Mouse (Mus musculus) neutrophil, adult 83 days (primary cell): ENCODE measurements around the gene Cyp4f16. TPM values are rescaled to one million over a fixed set of nuclear protein-coding genes. Genes with fewer than 3 reads are reported as not detected.

Experiments
- total RNA-seq, 2 experiments: library from RNA; stranded (reverse); gene quantifications; one replicate each; pipeline ENCODE4 v1.2.4; 2023

Gene Cyp4f16
- 10 to 100 TPM; 15.9 to 18.9 TPM for total RNA-seq

DNA sequence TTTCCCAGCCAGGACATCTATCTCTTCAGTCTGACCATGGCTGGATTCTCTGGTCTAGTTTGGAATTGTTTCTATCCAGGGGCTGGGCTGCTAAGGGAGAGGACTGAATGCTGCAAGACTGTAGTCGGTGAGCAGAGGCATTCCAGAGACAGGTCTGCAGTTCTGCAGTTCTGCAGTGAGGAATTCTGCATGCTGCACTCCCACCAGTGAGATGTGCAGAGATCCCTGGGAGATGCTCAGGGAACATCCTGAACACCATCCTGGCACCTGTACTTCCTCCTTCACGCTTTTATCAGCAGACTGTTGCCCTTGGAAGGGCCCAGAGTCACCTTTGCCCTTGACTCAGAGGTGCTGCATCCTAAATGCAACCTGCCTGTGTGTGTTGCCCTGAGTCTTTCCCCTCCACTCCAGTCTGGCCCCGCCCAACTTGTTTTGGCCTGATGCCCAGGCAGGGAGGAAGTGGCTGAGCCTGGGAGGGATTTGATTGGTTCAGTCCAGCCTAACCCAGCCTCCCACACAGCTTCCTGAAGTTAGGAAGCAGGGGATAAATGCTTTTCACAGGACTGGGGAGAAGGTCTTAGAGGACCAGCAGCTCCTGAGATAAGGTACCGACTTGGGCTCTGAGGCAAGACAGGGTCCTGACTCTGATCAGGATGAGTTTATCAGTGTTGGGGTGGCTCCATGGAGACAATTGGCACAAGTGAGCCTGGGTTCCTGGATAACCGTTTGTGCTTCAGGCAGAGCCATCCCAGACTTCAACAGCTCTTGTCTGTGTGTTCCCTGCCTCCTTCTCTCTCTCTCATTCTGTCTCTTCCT, at the start of gene Cyp4f16:
Gene Cyp4f16, plus strand, starts transcription at position 508 of the 816 bp plus-strand sequence.

DNA sequence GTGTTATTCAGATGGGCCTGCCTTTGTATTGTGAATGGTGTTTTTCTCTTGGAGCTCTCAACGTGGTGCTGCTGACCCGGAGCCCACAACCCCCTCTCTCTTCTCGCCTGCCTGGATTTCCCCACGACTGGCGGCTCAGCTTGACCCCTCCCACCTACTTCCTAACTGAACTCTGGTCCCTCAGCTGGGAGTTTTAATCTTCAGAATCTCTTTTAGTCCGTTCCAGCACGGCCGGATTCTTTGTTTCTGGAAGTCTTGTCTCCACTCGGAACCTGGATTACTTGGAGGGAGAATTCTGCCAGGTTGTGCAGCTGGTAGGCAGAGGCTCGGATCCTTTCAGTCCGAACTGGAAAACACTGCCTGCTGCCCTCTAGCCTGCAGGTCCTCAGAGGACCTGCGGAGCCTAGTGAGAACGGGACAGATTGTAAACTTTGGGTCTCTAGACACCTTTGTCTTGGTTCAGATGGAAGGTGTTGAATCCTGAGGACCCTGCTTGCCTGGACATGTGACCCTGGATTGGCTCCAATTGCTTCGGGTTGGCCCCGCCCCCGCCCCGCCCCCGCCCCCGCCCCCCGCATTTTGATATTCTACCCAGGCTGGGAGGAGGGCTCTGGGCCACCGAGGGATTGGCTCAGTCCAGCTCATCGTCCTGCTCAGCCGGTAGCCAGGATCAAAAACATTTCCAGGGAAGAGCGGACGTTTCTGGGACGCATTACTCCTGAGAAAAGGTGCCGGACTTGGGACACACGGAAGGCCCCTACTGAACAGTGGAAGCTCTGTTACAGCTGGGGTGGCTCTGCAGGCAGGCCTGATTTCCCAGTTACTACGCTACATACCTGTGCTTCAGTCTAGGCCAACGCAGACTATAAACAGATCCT, 30.3 kb upstream of the Cyp4f16 start, which contains the start of gene Cyp4f17:
Gene Cyp4f17, plus strand, starts transcription at position 200 of the 878 bp plus-strand sequence.

Other genes starting within 250 kb of the Cyp4f16 start
- 10 to 100 TPM; 87.0 to 92.0 TPM for gene Akap8, start 215.3 kb upstream of the Cyp4f16 start, total RNA-seq
- 10 to 100 TPM; 60.9 to 73.1 TPM for gene Akap8l, start 186.0 kb upstream of the Cyp4f16 start, total RNA-seq
- 10 to 100 TPM; 14.6 to 15.2 TPM for gene Wiz, start 147.1 kb upstream of the Cyp4f16 start, total RNA-seq
- 10 to 100 TPM; 41.2 to 44.7 TPM for gene Rasal3, start 133.0 kb upstream of the Cyp4f16 start, total RNA-seq
- under 1 TPM; 0.38 to 0.46 TPM for gene Pglyrp2, start 112.4 kb upstream of the Cyp4f16 start, total RNA-seq
- gene Cyp4f39, start 83.8 kb upstream of the Cyp4f16 start, total RNA-seq: not detected
- under 1 TPM; 0.18 to 0.33 TPM for gene Cyp4f17, start 30.5 kb upstream of the Cyp4f16 start, total RNA-seq
- under 1 TPM; 0.50 to 0.84 TPM for gene Cyp4f37, start 84.8 kb downstream of the Cyp4f16 start, total RNA-seq
- gene Cyp4f40, start 122.3 kb downstream of the Cyp4f16 start, total RNA-seq: not detected
- not detected for gene Cyp4f15, start 149.1 kb downstream of the Cyp4f16 start, total RNA-seq